Mouse (Mus musculus) heart, embryonic 15.5 days (tissue): Measurements from ENCODE around the gene Map4k3. TPM values are rescaled to one million over a fixed set of nuclear protein-coding genes. Genes with fewer than 3 reads are reported as not detected.
"Not testable (repeated sequence)": the region's sequence is repeated elsewhere in the genome, so short reads cannot be mapped to it uniquely, and the experiment has no call there.

Experiments
- ATAC-seq: fragments of 200-750 bp; cut with Nextera tagmentation; replicated peaks from 2 replicates; pipeline ENCODE4 v1.8.0; 2017; ENCODE audit warnings: low read depth, moderate TSS enrichment; ENCODE audit not compliant: insufficient number of reproducible peaks, insufficient read depth, low FRiP score
- H3K27ac ChIP-seq: fragments of 300-500 bp; sonication (generic); 2 replicates; pipeline ENCODE4 v1.5.1; 2015; ENCODE audit warnings: mild to moderate bottlenecking, inconsistent platforms
- H3K27me3 ChIP-seq: fragments of 300-500 bp; sonication (generic); 2 replicates; pipeline ENCODE4 v1.6.1; 2015; ENCODE audit warnings: inconsistent platforms
- H3K36me3 ChIP-seq: fragments of 300-500 bp; sonication (generic); 2 replicates; pipeline ENCODE4 v1.6.1; 2015; ENCODE audit warnings: mild to moderate bottlenecking, inconsistent platforms
- H3K4me1 ChIP-seq: fragments of 300-500 bp; sonication (generic); replicated peaks from 2 replicates; pipeline ENCODE4 v1.6.1; 2015; ENCODE audit warnings: inconsistent platforms
- H3K4me2 ChIP-seq: fragments of 300-500 bp; sonication (generic); 2 replicates; pipeline ENCODE4 v1.6.1; 2015; ENCODE audit warnings: inconsistent platforms, mild to moderate bottlenecking, moderate library complexity
- H3K4me3 ChIP-seq: fragments of 300-500 bp; sonication (generic); 2 replicates; pipeline ENCODE4 v1.5.1; 2015; ENCODE audit warnings: mild to moderate bottlenecking, inconsistent platforms
- H3K9ac ChIP-seq: fragments of 300-500 bp; sonication (generic); 2 replicates; pipeline ENCODE4 v1.6.1; 2015; ENCODE audit warnings: mild to moderate bottlenecking, inconsistent platforms
- H3K9me3 ChIP-seq: fragments of 300-500 bp; sonication (generic); replicated peaks from 2 replicates; pipeline ENCODE4 v1.6.1; 2016; ENCODE audit warnings: inconsistent platforms
- WGBS: fragments of 180-500 bp; shearing (Covaris S2); methylation state at CpG from one replicate; pipeline ENCODE4 v1.1.7; 2015; ENCODE audit warnings: mixed read lengths; 5-methylcytosine and 5-hydroxymethylcytosine counted together
- polyA plus RNA-seq: library from polyadenylated mRNA; unstranded; fragments of >200 nt; fragmentation: Nextera tagmentation; extraction: Ambion mirVana; gene quantifications from 2 replicates; pipeline ENCODE4 v1.2.1, GENCODE M21; 2015

Map4k3 gene
- polyA plus RNA-seq = 17.9 and 19.1 TPM in 2 replicates

GRCm38 (mm10) chr17:80728062-80728858 lies at the start of gene Map4k3:
Map4k3 (minus strand) TSS chr17:80728485.
- Histone ChIP-seq H3K27ac (peak within 1 kb of the TSS; percentile 97), H3K9me3 (no peaks in the 10 kb centered on the region), H3K27me3 (no peaks in the 10 kb centered on the region), H3K4me1 (peaks cover 44% of the 10 kb centered on the region), H3K4me2 (peak within 1 kb of the TSS; percentile 84), H3K4me3 (peak within 1 kb of the TSS; percentile 86), H3K9ac (peak within 1 kb of the TSS; percentile 96), H3K36me3 (no peaks in the 10 kb centered on the region)
- peak; percentile 95 for ATAC-seq
- WGBS = under 1% methylated on average over 60 of the region's 64 CpGs

GRCm38 (mm10) chr17:80777581-80777980 lies 49.3 kb upstream of the Map4k3 start:
- WGBS = 88% methylated on average over 1 of the region's 1 CpGs
- no peak for ATAC-seq
- Histone ChIP-seq H3K4me1 (0 out of 2 replicates have a peak, but pooled peaks cover 5% of the 10 kb centered on the region), H3K36me3 (no peaks in the 10 kb centered on the region), H3K9ac (no peak overlapping the region), H3K4me2 (no peak overlapping the region), H3K27ac (no peak overlapping the region), H3K27me3 (no peaks in the 10 kb centered on the region), H3K4me3 (no peak overlapping the region), H3K9me3 (no peaks in the 10 kb centered on the region)

GRCm38 (mm10) chr17:80775178-80775788 lies 47.0 kb upstream of the Map4k3 start:
- no peak for ATAC-seq
- 59% methylated on average over 8 of the region's 8 CpGs for WGBS

GRCm38 (mm10) chr17:80772545-80773453 lies 44.5 kb upstream of the Map4k3 start:
- no peaks in the 10 kb centered on the region for H3K27me3 ChIP-seq
- H3K4me2 ChIP-seq = peak overlapping the region; percentile 10; the same call in 1 of the 2 replicates
- H3K4me3 ChIP-seq = no peak overlapping the region
- no peak overlapping the region for H3K9ac ChIP-seq
- ATAC-seq = no peak
- 0 out of 2 replicates have a peak, but pooled peaks cover 5% of the 10 kb centered on the region for H3K4me1 ChIP-seq
- 47% methylated on average over 14 of the region's 14 CpGs for WGBS
- 0 out of 2 replicates have a peak, but pooled peaks cover 3% of the 10 kb centered on the region for H3K9me3 ChIP-seq
- H3K36me3 ChIP-seq = no peaks in the 10 kb centered on the region
- H3K27ac ChIP-seq = peak overlapping the region; percentile 52; the same call in 1 of the 2 replicates

More at GRCm38 (mm10) chr17:80775178-80775788, 47.0 kb upstream of the Map4k3 start:
- H3K9me3 ChIP-seq = no peaks in the 10 kb centered on the region
- 0 out of 2 replicates have a peak, but pooled peaks cover 5% of the 10 kb centered on the region for H3K4me1 ChIP-seq
- H3K4me3 ChIP-seq = no peak overlapping the region
- no peak overlapping the region for H3K9ac ChIP-seq
- no peak overlapping the region for H3K27ac ChIP-seq
- no peaks in the 10 kb centered on the region for H3K27me3 ChIP-seq
- H3K4me2 ChIP-seq = no peak overlapping the region
- no peaks in the 10 kb centered on the region for H3K36me3 ChIP-seq

- no peak overlapping the region for H3K27ac ChIP-seq
- H3K4me3 ChIP-seq = no peak overlapping the region
- H3K9me3 ChIP-seq = 0 out of 2 replicates have a peak, but pooled peaks cover 3% of the 10 kb centered on the region
- no peak overlapping the region for H3K4me2 ChIP-seq
- H3K27me3 ChIP-seq = no peaks in the 10 kb centered on the region
- no peak overlapping the region for H3K9ac ChIP-seq
- 0 out of 2 replicates have a peak, but pooled peaks cover 5% of the 10 kb centered on the region for H3K4me1 ChIP-seq
- ATAC-seq = no peak
- no peaks in the 10 kb centered on the region for H3K36me3 ChIP-seq
- WGBS = 87% methylated on average over 1 of the region's 1 CpGs
Measured at GRCm38 (mm10) chr17:80770065-80770464, 41.8 kb upstream of the Map4k3 start.

GRCm38 (mm10) chr17:80765204-80765603 lies 36.9 kb upstream of the Map4k3 start:
- no peak for ATAC-seq
- Histone ChIP-seq H3K9me3 (0 out of 2 replicates have a peak, but pooled peaks cover 3% of the 10 kb centered on the region), H3K9ac (no peak overlapping the region), H3K27me3 (no peaks in the 10 kb centered on the region), H3K4me2 (no peak overlapping the region), H3K4me3 (no peak overlapping the region), H3K4me1 (peaks cover 18% of the 10 kb centered on the region), H3K27ac (no peak overlapping the region), H3K36me3 (no peaks in the 10 kb centered on the region)
- WGBS = 58% methylated on average over 2 of the region's 2 CpGs

GRCm38 (mm10) chr17:80763065-80763681 lies 34.9 kb upstream of the Map4k3 start:
- Histone ChIP-seq H3K27ac (peak overlapping the region; percentile 87), H3K4me3 (no peak overlapping the region), H3K4me1 (peaks cover 18% of the 10 kb centered on the region), H3K27me3 (no peaks in the 10 kb centered on the region), H3K9ac (no peak overlapping the region), H3K4me2 (peak overlapping the region; percentile 39), H3K36me3 (no peaks in the 10 kb centered on the region), H3K9me3 (no peaks in the 10 kb centered on the region)
- ATAC-seq = peak; percentile 74
- 15% methylated on average over 11 of the region's 11 CpGs for WGBS

- Histone ChIP-seq H3K4me1 (peaks cover 18% of the 10 kb centered on the region), H3K4me3 (no peak overlapping the region), H3K27me3 (no peaks in the 10 kb centered on the region), H3K27ac (peak overlapping the region; percentile 87), H3K36me3 (no peaks in the 10 kb centered on the region), H3K9ac (no peak overlapping the region), H3K9me3 (no peaks in the 10 kb centered on the region), H3K4me2 (peak overlapping the region; percentile 39)
- WGBS = 66% methylated on average over 9 of the region's 9 CpGs
- ATAC-seq = no peak
Measured at GRCm38 (mm10) chr17:80762391-80763040, 34.2 kb upstream of the Map4k3 start.

- not testable (repeated sequence) for H3K9me3 ChIP-seq, H3K27me3 ChIP-seq, ATAC-seq, H3K9ac ChIP-seq, H3K4me2 ChIP-seq, H3K27ac ChIP-seq, H3K4me3 ChIP-seq, H3K36me3 ChIP-seq
- WGBS = 87% methylated on average over 8 of the region's 8 CpGs
- H3K4me1 ChIP-seq = peaks cover 18% of the 10 kb centered on the region
Measured at GRCm38 (mm10) chr17:80761191-80761590, 32.9 kb upstream of the Map4k3 start.
